Mouse (Mus musculus) limb, embryonic 11.5 days (tissue): ENCODE measurements around the gene Steap1. TPM values are rescaled to one million over a fixed set of nuclear protein-coding genes. Genes with fewer than 3 reads are reported as not detected.

Source experiments
- ATAC-seq: fragments of 200-750 bp; cut with Nextera tagmentation; 2 replicates; pipeline ENCODE4 v1.8.0; 2017; ENCODE audit warnings: low read depth; ENCODE audit not compliant: insufficient number of reproducible peaks, low FRiP score, low TSS enrichment
- DNase-seq: peaks from one replicate; pipeline ENCODE4 v3.0.0-alpha.2; 2015; ENCODE audit warnings: low spot score
- H3K27ac ChIP-seq: fragments of 300-500 bp; sonication (generic); replicated peaks from 2 replicates; pipeline ENCODE4 v1.5.1; 2014; ENCODE audit warnings: low read depth, mild to moderate bottlenecking, low read length
- H3K27me3 ChIP-seq: fragments of 300-500 bp; sonication (generic); 2 replicates; pipeline ENCODE4 v1.6.1; 2014; ENCODE audit warnings: mild to moderate bottlenecking, low read length, mixed read lengths; ENCODE audit not compliant: control insufficient read depth, insufficient read depth
- H3K36me3 ChIP-seq: fragments of 300-500 bp; sonication (generic); 2 replicates; pipeline ENCODE4 v1.6.1; 2014; ENCODE audit warnings: mild to moderate bottlenecking, low read length, moderate library complexity, mixed read lengths; ENCODE audit not compliant: control insufficient read depth, insufficient read depth
- H3K4me1 ChIP-seq: fragments of 300-500 bp; sonication (generic); 2 replicates; pipeline ENCODE4 v1.6.1; 2014; ENCODE audit warnings: low read length, mixed read lengths; ENCODE audit not compliant: control insufficient read depth, insufficient read depth
- H3K4me2 ChIP-seq: fragments of 300-500 bp; sonication (generic); 2 replicates; pipeline ENCODE4 v1.6.1; 2014; ENCODE audit warnings: low read depth, mild to moderate bottlenecking, moderate library complexity; ENCODE audit not compliant: severe bottlenecking
- H3K4me3 ChIP-seq: fragments of 300-500 bp; sonication (generic); 2 replicates; pipeline ENCODE4 v1.5.1; 2014; ENCODE audit warnings: low read depth, low read length
- H3K9ac ChIP-seq: fragments of 300-500 bp; sonication (generic); 2 replicates; pipeline ENCODE4 v1.6.1; 2014; ENCODE audit warnings: mild to moderate bottlenecking, low read length
- H3K9me3 ChIP-seq: fragments of 300-500 bp; sonication (generic); 2 replicates; pipeline ENCODE4 v1.6.1; 2016; ENCODE audit warnings: low read length; ENCODE audit not compliant: control insufficient read depth
- WGBS: fragments of 180-500 bp; shearing (Covaris S2); extraction: QIAGEN DNeasy Blood & Tissue Kit; methylation state at CpG from one replicate; pipeline ENCODE4 v1.1.7; 2014; 5-methylcytosine and 5-hydroxymethylcytosine counted together
- polyA plus RNA-seq: library from polyadenylated mRNA; unstranded; fragments of >200 nt; fragmentation: Nextera tagmentation; extraction: Ambion mirVana; gene quantifications from 2 replicates; pipeline ENCODE4 v1.2.1, GENCODE M21; 2014

The Steap1 gene
- polyA plus RNA-seq, 1 experiment from 2014 or later = 4.8 TPM

DNA sequence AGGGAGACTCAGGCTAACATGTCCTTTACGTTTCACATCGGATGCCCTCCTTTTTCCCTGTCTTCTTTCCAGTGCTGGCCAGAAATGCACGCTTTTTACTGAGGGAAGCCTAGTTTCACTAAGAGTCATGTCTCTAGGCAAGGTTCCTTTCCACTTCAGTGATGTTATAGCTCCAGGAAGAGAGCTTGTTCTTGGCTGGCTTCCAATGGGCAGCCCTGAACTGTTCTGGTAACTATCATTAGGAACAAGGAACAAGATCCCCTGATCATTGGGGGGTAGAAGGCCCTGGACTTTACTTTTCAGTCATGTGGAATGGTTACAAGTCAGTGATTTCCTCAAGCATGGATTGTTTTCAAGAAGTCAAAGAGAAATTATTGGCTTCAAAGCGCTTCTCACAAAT is 19.2 kb downstream of the Steap1 start:
- no peak for ATAC-seq
- H3K36me3 ChIP-seq = no peaks in the 10 kb centered on the region
- H3K4me1 ChIP-seq = no peaks in the 10 kb centered on the region
- no peak overlapping the region for H3K27ac ChIP-seq
- H3K4me2 ChIP-seq = no peak overlapping the region
- H3K27me3 ChIP-seq = no peaks in the 10 kb centered on the region
- WGBS = 96% methylated on average over 4 of the region's 4 CpGs
- no peak overlapping the region for H3K9ac ChIP-seq
- no peak for DNase-seq
- no peak overlapping the region for H3K4me3 ChIP-seq
- no peaks in the 10 kb centered on the region for H3K9me3 ChIP-seq

GRCm38 (mm10) chr5:5722217-5722616 is 26.9 kb downstream of the Steap1 start:
- Histone ChIP-seq H3K4me3 (no peak overlapping the region), H3K9ac (no peak overlapping the region), H3K4me1 (no peaks in the 10 kb centered on the region), H3K9me3 (no peaks in the 10 kb centered on the region), H3K27me3 (no peaks in the 10 kb centered on the region), H3K27ac (no peak overlapping the region), H3K4me2 (no peak overlapping the region), H3K36me3 (no peaks in the 10 kb centered on the region)
- DNase-seq (no peak), ATAC-seq (no peak)
- 71% methylated on average over 7 of the region's 7 CpGs for WGBS

GRCm38 (mm10) chr5:5711032-5711431 is 38.1 kb downstream of the Steap1 start:
- Histone ChIP-seq H3K4me1 (no peaks in the 10 kb centered on the region), H3K9ac (no peak overlapping the region), H3K36me3 (no peaks in the 10 kb centered on the region), H3K4me3 (no peak overlapping the region), H3K9me3 (no peaks in the 10 kb centered on the region), H3K4me2 (no peak overlapping the region), H3K27me3 (no peaks in the 10 kb centered on the region), H3K27ac (no peak overlapping the region)
- 81% methylated on average over 4 of the region's 4 CpGs for WGBS
- ATAC-seq = no peak
- no peak for DNase-seq

- no peaks in the 10 kb centered on the region for H3K27me3 ChIP-seq
- ATAC-seq = no peak
- no peak overlapping the region for H3K27ac ChIP-seq
- DNase-seq = peak; percentile 25
- H3K9ac ChIP-seq = no peak overlapping the region
- no peak overlapping the region for H3K4me3 ChIP-seq
- H3K4me2 ChIP-seq = no peak overlapping the region; the same call in 1 of the 2 replicates
- no peaks in the 10 kb centered on the region for H3K9me3 ChIP-seq
- no peaks in the 10 kb centered on the region for H3K36me3 ChIP-seq
- no peaks in the 10 kb centered on the region for H3K4me1 ChIP-seq
- WGBS = 51% methylated on average over 13 of the region's 13 CpGs
Observed at GRCm38 (mm10) chr5:5707341-5708278, 41.5 kb downstream of the Steap1 start.

DNA sequence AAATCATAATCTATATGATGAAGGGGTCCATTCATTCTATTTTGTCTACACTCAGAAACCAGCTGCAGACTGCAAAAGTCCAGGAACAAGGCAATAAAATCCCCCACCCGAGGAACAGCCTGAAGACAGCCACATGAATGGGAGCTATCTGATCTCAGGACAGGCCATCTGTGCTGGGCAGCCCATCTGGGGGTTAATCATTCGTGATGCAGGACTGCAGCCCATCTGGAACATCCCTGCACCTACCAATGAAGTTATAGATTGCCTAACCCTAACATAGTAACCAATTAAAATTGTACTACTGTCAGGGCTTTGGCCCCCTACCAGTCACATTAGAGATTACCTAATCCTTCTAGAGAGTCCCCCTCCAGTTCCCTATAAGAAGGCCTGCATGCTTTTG is 44.1 kb downstream of the Steap1 start:
- no peaks in the 10 kb centered on the region for H3K27me3 ChIP-seq
- H3K36me3 ChIP-seq = no peaks in the 10 kb centered on the region
- no peak overlapping the region for H3K4me3 ChIP-seq
- 40% methylated on average over 2 of the region's 2 CpGs for WGBS
- no peak overlapping the region for H3K4me2 ChIP-seq
- H3K9me3 ChIP-seq = no peaks in the 10 kb centered on the region
- DNase-seq (no peak), ATAC-seq (no peak)
- no peak overlapping the region for H3K9ac ChIP-seq
- no peak overlapping the region for H3K27ac ChIP-seq
- H3K4me1 ChIP-seq = no peaks in the 10 kb centered on the region

- H3K9ac ChIP-seq = no peak overlapping the region
- no peaks in the 10 kb centered on the region for H3K36me3 ChIP-seq
- DNase-seq (no peak), ATAC-seq (no peak)
- H3K4me3 ChIP-seq = no peak overlapping the region
- no peaks in the 10 kb centered on the region for H3K9me3 ChIP-seq
- no peaks in the 10 kb centered on the region for H3K27me3 ChIP-seq
- H3K27ac ChIP-seq = no peak overlapping the region
- 81% methylated on average over 2 of the region's 2 CpGs for WGBS
- H3K4me2 ChIP-seq = no peak overlapping the region
- no peaks in the 10 kb centered on the region for H3K4me1 ChIP-seq
Observed at GRCm38 (mm10) chr5:5700386-5700785, 48.7 kb downstream of the Steap1 start.

GRCm38 (mm10) chr5:5698830-5699229 is 50.3 kb downstream of the Steap1 start:
- ATAC-seq (no peak), DNase-seq (no peak)
- no peaks in the 10 kb centered on the region for H3K36me3 ChIP-seq
- no peak overlapping the region for H3K9ac ChIP-seq
- no peaks in the 10 kb centered on the region for H3K27me3 ChIP-seq
- 74% methylated on average over 3 of the region's 3 CpGs for WGBS
- H3K4me3 ChIP-seq = no peak overlapping the region
- H3K27ac ChIP-seq = no peak overlapping the region
- no peaks in the 10 kb centered on the region for H3K4me1 ChIP-seq
- no peak overlapping the region for H3K4me2 ChIP-seq
- no peaks in the 10 kb centered on the region for H3K9me3 ChIP-seq

DNA sequence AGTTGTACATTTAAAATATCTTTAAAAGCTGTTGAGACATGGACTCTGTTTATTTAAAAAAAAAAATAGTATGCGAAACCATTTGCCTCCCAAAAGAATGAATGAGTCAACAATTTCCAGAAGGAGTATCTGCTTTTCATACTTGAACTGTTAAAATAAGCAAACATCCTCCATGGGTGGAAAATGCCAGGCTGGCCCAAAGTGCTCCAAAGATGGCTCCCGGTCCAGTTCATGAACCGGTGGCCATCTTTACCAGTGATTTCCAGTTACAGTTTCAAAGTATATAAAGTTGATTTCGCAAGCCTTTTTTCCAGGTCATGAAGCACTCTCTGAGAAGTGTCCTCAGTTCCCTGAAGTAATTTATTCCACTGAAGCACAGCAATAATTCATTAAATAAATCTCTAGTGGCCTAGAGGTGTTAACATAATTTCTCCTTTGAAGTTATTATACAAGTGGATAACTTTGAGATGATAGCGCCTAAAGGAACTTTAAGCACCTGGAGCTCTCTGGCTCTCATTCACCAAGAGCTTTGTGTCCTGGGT is 53.7 kb downstream of the Steap1 start:
- ATAC-seq = no peak
- H3K4me1 ChIP-seq = no peaks in the 10 kb centered on the region
- no peak for DNase-seq
- H3K27ac ChIP-seq = no peak overlapping the region
- WGBS = 91% methylated on average over 5 of the region's 5 CpGs
- no peaks in the 10 kb centered on the region for H3K27me3 ChIP-seq
- H3K9me3 ChIP-seq = peaks cover 4% of the 10 kb centered on the region; the same call in 1 of the 2 replicates
- no peaks in the 10 kb centered on the region for H3K36me3 ChIP-seq
- H3K9ac ChIP-seq = no peak overlapping the region
- H3K4me3 ChIP-seq = no peak overlapping the region
- H3K4me2 ChIP-seq = no peak overlapping the region
